Mouse (Mus musculus) forebrain, embryonic 16.5 days (tissue): ENCODE measurements around the gene Gm20509. TPM values are rescaled to one million over a fixed set of nuclear protein-coding genes. Genes with fewer than 3 reads are reported as not detected.
A peak's percentile ranks its signal among the peaks of the same experiment; 100 is the strongest.
"Not testable (repeated sequence)": the region's sequence is repeated elsewhere in the genome, so short reads cannot be mapped to it uniquely, and the experiment has no call there.

Experiments used
- ATAC-seq: fragments of 200-750 bp; cut with Nextera tagmentation; 2 replicates; pipeline ENCODE4 v1.8.0; 2017; ENCODE audit warnings: mild to moderate bottlenecking, moderate library complexity
- H3K27ac ChIP-seq: fragments of 300-500 bp; sonication (generic); 2 replicates; pipeline ENCODE4 v1.5.1; 2014; ENCODE audit warnings: low read length, control low read depth
- H3K27me3 ChIP-seq: fragments of 300-500 bp; sonication (generic); replicated peaks from 2 replicates; pipeline ENCODE4 v1.6.1; 2014; ENCODE audit warnings: low read length; ENCODE audit not compliant: control insufficient read depth, insufficient read depth
- H3K36me3 ChIP-seq: fragments of 300-500 bp; sonication (generic); 2 replicates; pipeline ENCODE4 v1.6.1; 2014; ENCODE audit not compliant: control insufficient read depth, insufficient read depth
- H3K4me1 ChIP-seq: fragments of 300-500 bp; sonication (generic); replicated peaks from 2 replicates; pipeline ENCODE4 v1.6.1; 2014; ENCODE audit warnings: low read length; ENCODE audit not compliant: control insufficient read depth, insufficient read depth
- H3K4me2 ChIP-seq: fragments of 300-500 bp; sonication (generic); 2 replicates; pipeline ENCODE4 v1.6.1; 2014; ENCODE audit warnings: mild to moderate bottlenecking, low read length, control low read depth
- H3K4me3 ChIP-seq: fragments of 300-500 bp; sonication (generic); replicated peaks from 2 replicates; pipeline ENCODE4 v1.5.1; 2014; ENCODE audit warnings: mild to moderate bottlenecking, low read length, control low read depth
- H3K9ac ChIP-seq: fragments of 300-500 bp; sonication (generic); replicated peaks from 2 replicates; pipeline ENCODE4 v1.6.1; 2014; ENCODE audit warnings: low read depth, low read length, control low read depth
- H3K9me3 ChIP-seq: fragments of 300-500 bp; sonication (generic); 2 replicates; pipeline ENCODE4 v1.6.1; 2016; ENCODE audit warnings: low read length; ENCODE audit not compliant: control insufficient read depth
- WGBS: fragments of 180-500 bp; shearing (Covaris S2); extraction: QIAGEN DNeasy Blood & Tissue Kit; methylation state at CpG from one replicate; pipeline ENCODE4 v1.1.7; 2014; 5-methylcytosine and 5-hydroxymethylcytosine counted together
- polyA plus RNA-seq: library from polyadenylated mRNA; unstranded; fragments of >200 nt; fragmentation: Nextera tagmentation; extraction: Ambion mirVana; gene quantifications from 2 replicates; pipeline ENCODE4 v1.2.1, GENCODE M21; 2015

Gm20509 gene
- polyA plus RNA-seq, 1 experiment from 2014 or later: not detected

DNA sequence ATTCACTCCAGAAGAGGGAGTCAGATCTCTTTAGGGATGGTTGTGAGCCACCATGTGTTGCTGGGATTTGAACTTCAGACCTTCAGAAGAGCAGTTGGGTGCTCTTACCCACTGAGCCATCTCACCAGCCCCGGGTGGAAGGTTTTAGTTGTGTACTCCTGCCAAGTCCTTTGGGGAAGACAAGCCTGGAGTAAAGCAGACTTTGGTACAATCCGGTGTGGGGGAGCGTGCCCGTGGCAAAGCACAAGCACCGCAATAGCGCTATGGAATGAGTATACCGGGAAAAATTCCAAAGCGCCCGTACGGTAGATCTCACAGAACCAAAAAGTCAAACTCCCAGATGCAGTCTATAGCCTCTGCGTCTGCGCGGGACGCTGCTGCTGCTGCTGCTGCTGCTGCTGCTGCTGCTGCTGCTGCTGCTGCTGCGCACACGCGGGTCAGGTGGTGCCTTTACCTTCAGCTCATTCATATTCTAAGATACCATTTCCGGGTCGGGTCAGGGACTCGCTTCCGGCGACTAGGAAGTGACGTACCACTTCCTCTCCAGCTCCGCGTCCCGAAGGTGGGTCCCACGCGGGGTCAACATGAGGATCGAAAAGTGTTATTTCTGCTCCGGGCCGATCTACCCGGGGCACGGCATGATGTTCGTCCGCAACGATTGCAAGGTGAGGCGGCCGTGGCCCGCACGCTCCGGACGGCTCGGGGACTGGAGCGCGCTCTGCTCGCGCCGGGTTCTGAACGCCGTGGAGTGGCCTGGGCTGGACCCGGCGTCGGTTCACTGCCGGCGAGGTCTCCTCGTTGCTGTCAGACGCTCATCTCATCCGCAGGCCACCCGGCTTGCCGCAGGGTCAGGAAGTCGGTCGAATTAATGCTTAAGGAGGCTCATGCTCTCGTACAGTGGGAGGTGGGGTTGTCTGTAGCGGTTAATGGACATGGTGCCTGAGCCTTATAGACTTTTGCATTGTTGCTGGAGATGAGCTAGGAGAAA lies 10.9 kb downstream of the Gm20509 start, which contains the start of gene Rsl24d1:
Gene Rsl24d1, plus strand, starts transcription at position 508 of the 988 bp plus-strand sequence.
- peak within 1 kb of the TSS; percentile 73 for H3K4me2 ChIP-seq
- H3K9me3 ChIP-seq: no peaks in the 10 kb centered on the region
- H3K4me3 ChIP-seq: peak within 1 kb of the TSS; percentile 99
- no peaks in the 10 kb centered on the region for H3K27me3 ChIP-seq
- H3K9ac ChIP-seq: peak within 1 kb of the TSS; percentile 79
- under 1% methylated on average over 64 of the region's 64 CpGs for WGBS
- H3K36me3 ChIP-seq: peaks cover 6% of the 10 kb centered on the region
- peak; percentile 98 for ATAC-seq
- H3K4me1 ChIP-seq: peaks cover 12% of the 10 kb centered on the region
- peak within 1 kb of the TSS; percentile 81 for H3K27ac ChIP-seq

GRCm38 (mm10) chr9:73116704-73117103 lies 14.4 kb downstream of the Gm20509 start:
- H3K4me2 ChIP-seq, H3K27ac ChIP-seq, ATAC-seq, H3K9me3 ChIP-seq, H3K9ac ChIP-seq, H3K27me3 ChIP-seq, H3K4me3 ChIP-seq: not testable (repeated sequence)
- peaks cover 22% of the 10 kb centered on the region for H3K36me3 ChIP-seq
- WGBS: 91% methylated on average over 5 of the region's 6 CpGs
- H3K4me1 ChIP-seq: peaks cover 12% of the 10 kb centered on the region

DNA sequence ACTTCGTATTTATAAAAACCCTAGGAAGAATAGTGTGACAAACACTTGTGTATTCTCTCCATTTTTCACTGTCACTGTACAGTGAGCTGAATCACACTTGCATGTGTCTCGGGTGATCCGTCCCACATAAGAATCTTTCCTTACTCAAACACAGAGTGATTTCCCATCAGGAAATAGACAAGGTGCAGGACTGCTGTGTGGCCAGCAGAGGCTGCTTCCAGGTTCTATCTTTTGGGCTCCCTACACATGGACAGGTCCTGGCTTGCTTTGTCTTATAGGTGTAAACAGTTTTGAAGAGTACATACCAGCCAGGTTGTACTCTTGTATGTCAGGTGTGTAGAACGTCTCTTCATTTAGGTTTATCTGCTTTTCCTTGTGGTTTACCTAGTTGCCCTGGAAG lies 15.7 kb downstream of the Gm20509 start:
- H3K27ac ChIP-seq: no peak overlapping the region
- no peaks in the 10 kb centered on the region for H3K9me3 ChIP-seq
- H3K4me1 ChIP-seq: peaks cover 9% of the 10 kb centered on the region
- H3K4me3 ChIP-seq: no peak overlapping the region
- no peak overlapping the region for H3K4me2 ChIP-seq
- no peak for ATAC-seq
- H3K27me3 ChIP-seq: no peaks in the 10 kb centered on the region
- peaks cover 26% of the 10 kb centered on the region for H3K36me3 ChIP-seq
- no peak overlapping the region for H3K9ac ChIP-seq
- WGBS: 92% methylated on average over 4 of the region's 4 CpGs

GRCm38 (mm10) chr9:73121735-73122134 lies 19.5 kb downstream of the Gm20509 start:
- WGBS: 78% methylated on average over 8 of the region's 8 CpGs
- no peaks in the 10 kb centered on the region for H3K9me3 ChIP-seq
- no peaks in the 10 kb centered on the region for H3K27me3 ChIP-seq
- ATAC-seq: no peak
- H3K4me2 ChIP-seq: no peak overlapping the region
- H3K9ac ChIP-seq: no peak overlapping the region
- H3K36me3 ChIP-seq: peaks cover 38% of the 10 kb centered on the region
- H3K27ac ChIP-seq: no peak overlapping the region
- H3K4me3 ChIP-seq: no peak overlapping the region
- no peaks in the 10 kb centered on the region for H3K4me1 ChIP-seq

- Histone ChIP-seq H3K27me3 (no peaks in the 10 kb centered on the region), H3K36me3 (peaks cover 37% of the 10 kb centered on the region), H3K4me2 (no peak overlapping the region), H3K27ac (no peak overlapping the region), H3K9ac (no peak overlapping the region), H3K4me3 (no peak overlapping the region), H3K9me3 (no peaks in the 10 kb centered on the region), H3K4me1 (no peaks in the 10 kb centered on the region)
- no peak for ATAC-seq
- WGBS: 93% methylated on average over 8 of the region's 8 CpGs
Measured at GRCm38 (mm10) chr9:73125043-73125570, 22.8 kb downstream of the Gm20509 start.

DNA sequence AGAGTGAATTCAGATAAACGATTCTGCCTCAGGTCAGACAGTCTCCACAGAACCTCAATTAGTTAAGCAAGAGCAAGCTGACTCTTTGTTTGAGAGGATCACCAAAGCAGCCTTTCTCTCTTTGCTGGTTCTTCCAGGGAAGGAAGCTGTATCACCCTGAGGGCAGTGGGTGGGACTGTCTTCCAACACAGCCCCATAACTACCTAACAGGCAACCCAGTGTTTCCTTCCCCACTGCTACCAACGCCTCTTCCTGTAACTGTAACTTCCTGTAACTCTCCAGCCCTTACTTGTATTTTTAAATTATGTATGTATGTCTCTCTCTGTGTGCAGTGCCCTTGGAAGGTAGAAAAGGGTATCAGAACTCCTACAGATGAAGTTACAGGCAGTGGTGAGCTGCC lies 25.2 kb downstream of the Gm20509 start:
- Histone ChIP-seq H3K9ac (no peak overlapping the region), H3K4me2 (no peak overlapping the region), H3K36me3 (peaks cover 21% of the 10 kb centered on the region), H3K27me3 (no peaks in the 10 kb centered on the region), H3K4me3 (no peak overlapping the region), H3K27ac (no peak overlapping the region), H3K9me3 (no peaks in the 10 kb centered on the region), H3K4me1 (no peaks in the 10 kb centered on the region)
- 92% methylated on average over 2 of the region's 2 CpGs for WGBS
- no peak for ATAC-seq

DNA sequence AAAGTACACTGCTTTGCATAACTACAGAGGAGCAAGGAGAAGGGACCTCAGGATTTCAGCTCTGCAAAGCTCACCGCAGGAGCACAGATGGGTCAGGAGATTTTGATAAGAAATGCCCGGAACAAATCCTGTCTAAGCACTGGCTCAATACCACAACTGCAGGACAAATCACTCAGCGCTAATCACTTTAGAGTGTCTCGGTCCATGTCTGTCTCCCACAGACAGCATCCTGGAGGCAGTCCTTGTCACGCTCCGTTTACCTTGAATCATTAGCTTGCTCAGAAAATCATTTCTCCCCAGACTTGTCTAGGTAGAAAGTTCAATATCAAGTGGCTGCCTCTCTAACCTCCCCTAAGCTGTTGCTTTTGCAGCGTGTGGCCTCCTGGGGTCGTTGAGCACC lies 27.6 kb downstream of the Gm20509 start:
- 79% methylated on average over 8 of the region's 8 CpGs for WGBS
- Histone ChIP-seq H3K27ac (no peak overlapping the region), H3K4me3 (no peak overlapping the region), H3K9ac (no peak overlapping the region), H3K36me3 (peaks cover 18% of the 10 kb centered on the region), H3K9me3 (no peaks in the 10 kb centered on the region), H3K4me1 (no peaks in the 10 kb centered on the region), H3K4me2 (no peak overlapping the region), H3K27me3 (no peaks in the 10 kb centered on the region)
- no peak for ATAC-seq

- Histone ChIP-seq H3K27ac (no peak overlapping the region), H3K4me1 (no peaks in the 10 kb centered on the region), H3K9me3 (no peaks in the 10 kb centered on the region), H3K4me3 (no peak overlapping the region), H3K27me3 (no peaks in the 10 kb centered on the region), H3K9ac (no peak overlapping the region), H3K4me2 (no peak overlapping the region), H3K36me3 (peaks cover 18% of the 10 kb centered on the region)
- ATAC-seq: no peak
- 96% methylated on average over 4 of the region's 4 CpGs for WGBS
Measured at GRCm38 (mm10) chr9:73130529-73130928, 28.3 kb downstream of the Gm20509 start.

DNA sequence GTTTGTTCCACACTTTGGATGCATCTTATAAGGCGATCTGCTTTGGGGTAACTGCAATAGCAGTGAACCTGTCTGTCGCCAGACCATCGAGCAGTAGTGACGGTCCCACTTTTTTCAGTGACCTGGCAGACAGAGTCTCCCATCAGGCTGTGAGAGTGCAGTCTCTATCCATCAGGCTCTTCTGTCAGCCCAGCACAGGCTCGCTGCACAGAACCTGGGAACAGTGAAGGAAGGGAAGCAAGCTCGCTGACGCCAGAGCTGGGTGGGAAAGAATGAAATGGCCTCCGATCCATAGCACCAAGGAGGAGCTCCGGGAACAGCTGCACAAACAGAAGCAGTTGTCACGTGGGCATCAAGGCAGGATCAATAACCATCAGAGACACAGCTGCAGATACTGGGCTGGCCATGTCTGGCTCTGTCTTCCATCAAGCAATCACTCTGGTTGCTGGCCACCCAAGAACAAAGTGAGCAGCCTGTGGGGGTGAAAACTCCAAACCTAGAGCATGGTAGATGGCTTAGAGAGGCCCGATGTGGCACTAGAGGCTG lies 35.1 kb downstream of the Gm20509 start:
- WGBS: 83% methylated on average over 11 of the region's 11 CpGs
- H3K27me3 ChIP-seq: no peaks in the 10 kb centered on the region

More for the DNA sequence above, 35.1 kb downstream of the Gm20509 start:
- Histone ChIP-seq H3K27ac (no peak overlapping the region), H3K9ac (no peak overlapping the region), H3K4me2 (no peak overlapping the region), H3K4me1 (no peaks in the 10 kb centered on the region), H3K4me3 (no peak overlapping the region), H3K9me3 (no peaks in the 10 kb centered on the region), H3K36me3 (no peaks in the 10 kb centered on the region)
- no peak for ATAC-seq
